Mouse (Mus musculus) olfactory bulb, adult 2 months (tissue): ENCODE results near the gene Ccl6.

Experiments used
- CTCF ChIP-seq: fragments of 200-500 bp; IDR thresholded peaks from 2 replicates; pipeline ENCODE4 v1.5.1; 2012; ENCODE audit warnings: low read depth, mild to moderate bottlenecking, low read length, moderate library complexity; ENCODE audit not compliant: insufficient read depth
- POLR2A ChIP-seq: fragments of 200-500 bp; IDR thresholded peaks from 2 replicates; pipeline ENCODE4 v1.6.1; 2012; ENCODE audit warnings: mild to moderate bottlenecking, low read depth, low read length, moderate library complexity; ENCODE audit not compliant: insufficient read depth

- TF ChIP-seq POLR2A (no peak), CTCF (no peak)
These were observed 7.7 kb upstream of the Ccl6 start for GRCm38 (mm10) chr11:83600576-83600975.
